Mouse (Mus musculus) lung, postnatal 0 days (tissue): Measurements from ENCODE around the gene Zpbp2. TPM values are rescaled to one million over a fixed set of nuclear protein-coding genes. Genes with fewer than 3 reads are reported as not detected.

Source experiments
- ATAC-seq: fragments of 200-750 bp; cut with Nextera tagmentation; 2 replicates; pipeline ENCODE4 v1.8.0; 2017; ENCODE audit warnings: moderate library complexity
- DNase-seq: peaks from one replicate; pipeline ENCODE4 v3.0.0-alpha.2; 2016; ENCODE audit warnings: low spot score
- H3K27ac ChIP-seq: fragments of 300-500 bp; sonication (generic); 2 replicates; pipeline ENCODE4 v1.5.1; 2014; ENCODE audit warnings: antibody characterized with exemption, mild to moderate bottlenecking, low read length, mixed read lengths
- H3K27me3 ChIP-seq: fragments of 300-500 bp; sonication (generic); replicated peaks from 2 replicates; pipeline ENCODE4 v1.6.1; 2014; ENCODE audit warnings: low read length, mixed read lengths; ENCODE audit not compliant: insufficient read depth
- H3K36me3 ChIP-seq: fragments of 300-500 bp; sonication (generic); 2 replicates; pipeline ENCODE4 v1.6.1; 2014; ENCODE audit warnings: low read length, mixed read lengths; ENCODE audit not compliant: insufficient read depth
- H3K4me1 ChIP-seq: fragments of 300-500 bp; sonication (generic); 2 replicates; pipeline ENCODE4 v1.6.1; 2014; ENCODE audit warnings: antibody characterized with exemption, low read depth, low read length, mixed read lengths; ENCODE audit not compliant: insufficient read depth
- H3K4me2 ChIP-seq: fragments of 300-500 bp; sonication (generic); replicated peaks from 2 replicates; pipeline ENCODE4 v1.6.1; 2014; ENCODE audit warnings: low read depth, mild to moderate bottlenecking, low read length, moderate library complexity, mixed read lengths
- H3K4me3 ChIP-seq: fragments of 300-500 bp; sonication (generic); 2 replicates; pipeline ENCODE4 v1.5.1; 2014; ENCODE audit warnings: low read depth, low read length
- H3K9ac ChIP-seq: fragments of 300-500 bp; sonication (generic); replicated peaks from 2 replicates; pipeline ENCODE4 v1.6.1; 2014; ENCODE audit warnings: low read depth, mild to moderate bottlenecking
- H3K9me3 ChIP-seq: fragments of 300-500 bp; sonication (generic); 2 replicates; pipeline ENCODE4 v1.6.1; 2016; ENCODE audit warnings: low read length, mixed read lengths
- CTCF ChIP-seq: IDR thresholded peaks from 2 replicates; pipeline ENCODE4 v1.5.1; 2016; ENCODE audit warnings: antibody characterized with exemption, mild to moderate bottlenecking
- EP300 ChIP-seq: IDR thresholded peaks from 2 replicates; pipeline ENCODE4 v1.6.1; 2016; ENCODE audit warnings: antibody characterized with exemption, mild to moderate bottlenecking, control low read depth
- WGBS: fragments of 180-500 bp; shearing (Covaris S2); extraction: QIAGEN DNeasy Blood & Tissue Kit; methylation state at CpG from one replicate; pipeline ENCODE4 v1.1.7; 2014; 5-methylcytosine and 5-hydroxymethylcytosine counted together
- polyA plus RNA-seq: library from polyadenylated mRNA; unstranded; fragments of >200 nt; fragmentation: Nextera tagmentation; extraction: Ambion mirVana; gene quantifications from 2 replicates; pipeline ENCODE4 v1.2.1, GENCODE M21; 2015

Gene Zpbp2
- polyA plus RNA-seq, 1 experiment from 2014 or later = 0.10 TPM

DNA sequence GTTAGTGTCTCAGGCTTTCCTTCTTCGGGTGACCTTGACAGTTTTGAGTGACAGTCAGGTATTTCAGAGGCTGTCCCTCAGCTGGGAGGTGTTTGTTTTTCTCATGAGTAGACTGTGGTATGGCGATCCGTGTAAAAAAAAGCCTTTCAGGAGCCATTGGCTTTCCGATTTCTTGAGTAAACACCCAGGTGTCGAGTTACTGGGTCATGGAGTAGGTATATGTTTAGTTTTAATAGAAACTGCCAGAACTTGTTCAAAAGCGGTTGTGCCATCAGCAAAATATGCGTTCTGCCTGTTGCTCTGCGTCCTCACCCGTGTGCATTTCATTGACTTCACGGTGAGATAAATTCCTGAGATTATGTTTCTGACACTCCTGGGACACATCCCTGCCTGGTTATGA lies 30.4 kb upstream of the Zpbp2 start:
- Histone ChIP-seq H3K9ac (no peak overlapping the region), H3K27me3 (no peaks in the 10 kb centered on the region), H3K4me2 (no peak overlapping the region), H3K9me3 (no peaks in the 10 kb centered on the region), H3K27ac (no peak overlapping the region), H3K4me3 (no peak overlapping the region), H3K4me1 (no peaks in the 10 kb centered on the region), H3K36me3 (no peaks in the 10 kb centered on the region)
- peak; percentile 39 for DNase-seq
- 27% methylated on average over 10 of the region's 10 CpGs for WGBS
- TF ChIP-seq EP300 (no peak), CTCF (no peak)
- ATAC-seq = peak; percentile 37; the same call in 1 of the 2 replicates

DNA sequence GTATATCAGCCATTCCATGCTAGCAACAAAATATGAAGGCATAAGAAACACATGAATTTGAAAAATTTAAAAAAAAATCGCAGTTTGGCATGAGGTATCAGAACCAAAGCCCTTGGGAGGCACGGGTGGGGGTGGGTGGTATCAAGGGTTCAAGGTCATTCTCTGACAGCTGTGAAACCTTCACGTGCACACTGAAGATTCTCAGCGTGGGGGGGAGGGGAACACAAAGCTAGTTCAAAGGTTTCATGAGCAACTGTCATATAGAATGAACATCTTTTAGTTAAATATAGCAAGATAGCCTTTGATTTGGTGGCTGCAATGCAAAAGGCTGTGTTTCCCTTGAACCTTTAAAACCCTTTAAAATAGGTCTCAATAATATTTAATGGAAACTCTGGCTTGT lies 25.8 kb upstream of the Zpbp2 start:
- H3K4me3 ChIP-seq = no peak overlapping the region
- no peak for TF ChIP-seq EP300
- TF ChIP-seq CTCF = no peak
- H3K4me1 ChIP-seq = no peaks in the 10 kb centered on the region
- H3K27me3 ChIP-seq = no peaks in the 10 kb centered on the region
- 44% methylated on average over 4 of the region's 4 CpGs for WGBS
- H3K9ac ChIP-seq = no peak overlapping the region
- H3K4me2 ChIP-seq = no peak overlapping the region
- no peak overlapping the region for H3K27ac ChIP-seq
- H3K36me3 ChIP-seq = no peaks in the 10 kb centered on the region
- DNase-seq (no peak), ATAC-seq (no peak)
- no peaks in the 10 kb centered on the region for H3K9me3 ChIP-seq

DNA sequence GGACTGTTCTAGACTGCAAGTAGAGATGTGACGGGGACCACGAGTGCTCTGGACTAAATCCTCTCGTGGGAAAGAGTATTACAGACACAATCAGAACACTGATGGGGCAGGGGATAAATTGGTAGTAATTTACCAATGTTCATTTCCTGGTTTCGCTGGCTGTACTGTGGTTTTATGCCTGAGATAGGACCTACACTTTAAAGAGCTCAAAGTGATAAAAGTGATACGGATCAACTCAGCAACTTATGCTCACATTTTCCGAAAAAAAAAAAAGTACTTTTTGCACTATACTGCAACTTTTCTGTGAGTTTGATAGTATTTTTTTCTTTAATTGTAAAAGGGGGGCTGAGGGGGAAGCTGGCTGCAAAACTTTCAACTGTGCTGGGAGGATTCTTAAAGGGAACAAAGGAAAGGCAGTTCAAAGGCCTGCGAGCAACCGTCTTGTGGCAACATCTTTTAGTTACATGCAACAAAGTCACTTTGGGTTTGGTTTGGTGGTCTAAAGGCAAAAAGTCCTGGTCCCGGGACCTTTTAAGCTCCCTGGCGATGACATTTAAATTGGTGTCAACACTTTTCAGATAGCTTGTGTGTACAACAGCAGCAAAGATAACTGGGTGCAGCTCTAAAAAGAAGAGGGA lies 24.0 kb upstream of the Zpbp2 start:
- Histone ChIP-seq H3K27ac (no peak overlapping the region), H3K4me2 (no peak overlapping the region), H3K36me3 (no peaks in the 10 kb centered on the region), H3K4me1 (no peaks in the 10 kb centered on the region), H3K4me3 (no peak overlapping the region), H3K27me3 (no peaks in the 10 kb centered on the region), H3K9me3 (no peaks in the 10 kb centered on the region), H3K9ac (no peak overlapping the region)
- ATAC-seq (no peak), DNase-seq (no peak)
- no peak for TF ChIP-seq EP300
- TF ChIP-seq CTCF = no peak
- 74% methylated on average over 10 of the region's 10 CpGs for WGBS

DNA sequence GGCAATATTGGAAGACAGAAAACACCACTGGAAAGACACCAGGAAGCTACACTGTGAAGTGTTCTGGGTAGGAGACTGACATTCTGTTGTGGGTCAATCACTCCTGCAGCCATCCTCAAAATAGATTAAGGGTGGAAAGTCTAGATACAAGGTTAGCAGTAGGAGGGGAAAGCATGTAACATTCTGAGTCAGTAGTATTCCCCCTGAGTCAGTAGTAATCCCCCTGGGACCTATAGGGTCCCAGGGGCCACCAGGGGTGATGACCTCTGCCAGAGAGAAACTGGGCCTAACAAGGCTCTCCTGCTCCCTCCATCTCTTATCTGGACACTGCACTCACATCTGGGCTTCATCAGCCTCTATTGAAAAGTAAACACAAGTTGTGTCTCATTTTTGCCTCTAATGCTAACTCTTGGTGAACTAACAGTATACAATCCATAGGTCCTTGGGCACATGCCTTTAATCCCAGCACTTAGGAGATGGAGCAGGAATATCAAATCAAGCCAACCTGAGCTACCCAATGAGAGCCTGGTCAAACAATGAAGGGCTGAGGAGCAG lies 13.3 kb upstream of the Zpbp2 start:
- Histone ChIP-seq H3K36me3 (no peaks in the 10 kb centered on the region), H3K9ac (no peak overlapping the region), H3K4me3 (no peak overlapping the region), H3K27ac (no peak overlapping the region), H3K27me3 (no peaks in the 10 kb centered on the region), H3K4me1 (no peaks in the 10 kb centered on the region), H3K4me2 (no peak overlapping the region), H3K9me3 (no peaks in the 10 kb centered on the region)
- DNase-seq (no peak), ATAC-seq (no peak)
- TF ChIP-seq EP300 (no peak), CTCF (no peak)

DNA sequence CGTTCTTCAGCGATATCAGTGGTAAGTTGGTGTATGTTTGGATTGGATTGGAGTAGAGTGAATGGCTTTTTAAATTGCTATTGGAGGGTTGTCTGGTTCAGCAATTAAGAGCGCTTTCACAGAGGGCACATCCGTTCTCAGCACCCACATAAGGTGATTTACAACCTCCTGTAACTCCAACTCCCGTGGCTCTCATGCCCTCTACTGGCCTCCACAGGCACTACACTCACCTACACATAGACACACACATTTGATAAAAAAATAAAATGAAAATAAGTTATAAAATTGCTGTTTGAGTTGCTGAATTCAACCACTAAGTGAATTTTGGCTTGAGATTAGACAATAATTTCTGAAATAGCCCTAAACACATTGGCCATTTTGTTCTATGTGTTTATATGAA lies 10.6 kb upstream of the Zpbp2 start:
- Histone ChIP-seq H3K9ac (no peak overlapping the region), H3K4me2 (no peak overlapping the region), H3K4me1 (peaks cover 1% of the 10 kb centered on the region; the same call in 1 of the 2 replicates), H3K27ac (no peak overlapping the region), H3K9me3 (no peaks in the 10 kb centered on the region), H3K4me3 (no peak overlapping the region), H3K36me3 (no peaks in the 10 kb centered on the region), H3K27me3 (peaks cover 4% of the 10 kb centered on the region; the same call in 1 of the 2 replicates)
- ATAC-seq (no peak), DNase-seq (no peak)
- WGBS = 78% methylated on average over 5 of the region's 5 CpGs
- TF ChIP-seq CTCF = peak; percentile 28; the same call in 1 of the 2 replicates
- no peak for TF ChIP-seq EP300

DNA sequence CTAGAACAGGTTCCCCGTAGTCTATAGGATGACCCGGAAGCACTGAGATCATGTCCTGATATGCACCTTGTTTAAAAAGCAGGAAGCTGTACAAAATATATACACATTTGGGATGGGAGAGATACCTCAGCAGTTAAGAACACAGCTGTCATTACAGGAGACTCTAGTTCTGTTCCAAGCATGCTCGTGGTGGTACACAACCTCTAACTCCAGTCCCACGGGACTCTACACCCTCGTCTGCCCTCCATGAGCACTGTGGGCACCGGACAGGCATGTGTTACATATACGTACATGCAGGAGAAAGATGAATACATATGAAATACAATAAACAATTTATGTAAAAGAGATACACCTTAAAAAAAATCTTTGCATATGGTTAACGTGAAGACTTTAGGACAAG lies 8.3 kb upstream of the Zpbp2 start:
- Histone ChIP-seq H3K4me1 (peaks cover 7% of the 10 kb centered on the region; the same call in 1 of the 2 replicates), H3K36me3 (no peaks in the 10 kb centered on the region), H3K9ac (no peak overlapping the region), H3K27ac (no peak overlapping the region), H3K4me2 (no peak overlapping the region), H3K9me3 (no peaks in the 10 kb centered on the region), H3K4me3 (no peak overlapping the region), H3K27me3 (peaks cover 13% of the 10 kb centered on the region)
- ATAC-seq (no peak), DNase-seq (no peak)
- TF ChIP-seq CTCF = no peak
- TF ChIP-seq EP300 = no peak
- 65% methylated on average over 8 of the region's 8 CpGs for WGBS
